Mouse (Mus musculus) cerebral cortex, adult 2 months (tissue): ENCODE measurements around the gene Olfr470.

Experiments used
- WGBS: fragments of 180-500 bp; shearing (Covaris S2); methylation state at CpG from one replicate; pipeline ENCODE4 v1.1.7; 2018; 5-methylcytosine and 5-hydroxymethylcytosine counted together

Olfr470 gene

DNA sequence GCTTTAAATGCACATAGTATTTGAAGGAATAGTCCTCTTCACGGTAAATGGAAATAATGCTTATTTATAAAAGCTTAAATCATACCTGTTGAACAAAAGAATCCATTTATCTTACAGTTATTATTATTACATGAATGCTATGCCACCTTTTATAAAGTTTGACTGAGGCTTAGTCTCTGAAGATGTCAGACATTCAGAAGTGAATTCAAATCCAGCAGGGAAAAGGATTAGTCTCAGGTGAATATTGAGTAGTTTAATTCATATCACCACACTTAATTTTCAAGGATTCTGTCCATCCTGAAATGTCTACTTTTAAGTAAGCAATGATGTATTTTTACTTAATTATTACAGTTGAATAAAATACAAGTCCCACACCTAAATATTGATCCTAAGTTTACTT is at the start of gene Olfr470:
Olfr470 (minus strand) TSS at position 101 of the 400 bp plus-strand sequence.
- WGBS = 69% methylated on average over 1 of the region's 1 CpGs

- WGBS = 86% methylated on average over 1 of the region's 1 CpGs
Measured at GRCm38 (mm10) chr7:107841719-107842118, 5.6 kb downstream of the Olfr470 start.

DNA sequence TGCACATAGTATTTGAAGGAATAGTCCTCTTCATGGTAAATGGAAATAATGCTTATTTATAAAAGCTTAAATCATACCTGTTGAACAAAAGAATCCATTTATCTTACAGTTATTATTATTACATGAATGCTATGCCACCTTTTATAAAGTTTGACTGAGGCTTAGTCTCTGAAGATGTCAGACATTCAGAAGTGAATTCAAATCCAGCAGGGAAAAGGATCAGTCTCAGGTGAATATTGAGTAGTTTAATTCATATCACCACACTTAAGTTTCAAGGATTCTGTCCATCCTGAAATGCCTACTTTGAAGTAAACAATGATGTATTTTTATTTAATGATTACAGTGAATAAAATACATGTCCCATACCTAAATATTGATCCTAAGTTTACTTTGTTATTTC is 21.8 kb downstream of the Olfr470 start, which contains the start of gene Olfr469:
Olfr469 (minus strand) TSS at position 101 of the 400 bp plus-strand sequence.

GRCm38 (mm10) chr7:107823867-107824266 is 23.4 kb downstream of the Olfr470 start:
- 60% methylated on average over 2 of the region's 2 CpGs for WGBS

GRCm38 (mm10) chr7:107811963-107812362 is 35.3 kb downstream of the Olfr470 start, which contains the start of gene Olfr467:
TSS of gene Olfr467 (plus strand) at chr7:107812263.

GRCm38 (mm10) chr7:107802138-107802537 is 45.2 kb downstream of the Olfr470 start:
- WGBS = 74% methylated on average over 3 of the region's 3 CpGs

- 84% methylated on average over 2 of the region's 2 CpGs for WGBS
Measured at GRCm38 (mm10) chr7:107801108-107801507, 46.2 kb downstream of the Olfr470 start, which contains the start of gene Ovch2. TSS of gene Ovch2 (minus strand) at chr7:107801208.

DNA sequence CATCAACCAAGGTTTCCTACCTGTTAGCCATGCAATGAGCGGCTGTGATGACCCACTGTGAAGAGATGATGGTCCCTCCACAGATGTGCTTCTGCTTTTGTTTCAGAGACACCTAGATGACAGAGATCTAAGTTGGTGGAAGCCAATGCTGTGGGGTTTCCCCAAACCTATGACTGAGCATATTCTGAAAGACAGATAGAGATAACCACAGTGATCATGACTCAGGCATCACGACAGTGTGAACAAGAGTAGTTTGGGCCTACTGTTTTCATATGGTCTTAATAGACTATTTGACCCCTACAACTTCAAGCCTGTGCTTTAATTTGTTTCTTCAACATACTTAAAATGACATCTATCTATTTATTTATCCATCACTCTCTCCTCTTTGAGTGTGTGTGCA is 50.8 kb downstream of the Olfr470 start:
- WGBS = 95% methylated on average over 2 of the region's 2 CpGs
